Mouse (Mus musculus) urinary bladder, postnatal 14 days (tissue): ENCODE data around the gene Gm21985.
"Not testable (repeated sequence)": the region's sequence is repeated elsewhere in the genome, so short reads cannot be mapped to it uniquely, and the experiment has no call there.

Source experiments
- DNase-seq: peaks from one replicate; pipeline ENCODE4 v3.0.0; 2021; ENCODE audit warnings: low spot score

Gm21985 gene

DNA sequence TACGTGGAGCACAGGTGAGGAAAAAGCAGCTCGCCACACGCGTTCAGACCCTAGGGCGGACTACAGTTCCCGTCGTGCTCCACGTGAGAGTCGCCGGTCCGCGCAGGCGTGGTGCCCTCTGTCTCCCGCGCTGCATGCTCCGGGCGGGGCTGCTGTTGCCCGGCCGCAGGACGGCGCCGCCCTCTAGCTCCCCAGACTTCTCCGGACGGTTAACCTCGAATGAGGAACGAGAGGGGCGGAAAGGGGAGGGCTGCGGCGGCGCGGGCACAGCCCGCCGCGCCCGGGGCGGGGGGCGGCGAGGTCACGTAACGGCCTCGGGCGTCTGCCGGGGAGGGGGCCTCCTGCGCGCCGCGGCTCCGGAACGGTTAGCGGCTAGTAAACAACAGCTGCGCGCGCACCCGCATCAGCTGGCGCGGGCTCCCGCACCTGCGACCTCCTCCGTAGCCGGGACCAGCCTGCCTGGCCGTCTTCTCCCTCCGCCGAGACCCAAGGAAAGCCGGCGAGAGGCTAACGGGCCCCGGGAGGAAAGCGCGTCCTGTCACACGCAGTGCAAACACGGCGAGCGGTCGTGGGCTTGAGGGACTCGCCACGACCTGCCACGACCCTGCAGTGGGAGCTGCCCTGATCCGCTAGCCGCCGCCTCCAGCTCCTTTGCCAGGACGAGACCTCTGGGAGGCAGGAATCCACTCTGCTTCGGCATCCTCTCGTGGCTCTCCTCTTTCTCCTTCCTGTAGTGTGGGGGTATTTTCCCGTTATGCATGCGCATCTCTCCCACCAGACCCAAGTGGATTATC is 469 bp upstream of the Gm21985 start, which contains the start of gene Slc12a6:
TSS of gene Slc12a6 (plus strand) at position 378 of the 794 bp plus-strand sequence.
- DNase-seq, result peak; percentile 94

DNA sequence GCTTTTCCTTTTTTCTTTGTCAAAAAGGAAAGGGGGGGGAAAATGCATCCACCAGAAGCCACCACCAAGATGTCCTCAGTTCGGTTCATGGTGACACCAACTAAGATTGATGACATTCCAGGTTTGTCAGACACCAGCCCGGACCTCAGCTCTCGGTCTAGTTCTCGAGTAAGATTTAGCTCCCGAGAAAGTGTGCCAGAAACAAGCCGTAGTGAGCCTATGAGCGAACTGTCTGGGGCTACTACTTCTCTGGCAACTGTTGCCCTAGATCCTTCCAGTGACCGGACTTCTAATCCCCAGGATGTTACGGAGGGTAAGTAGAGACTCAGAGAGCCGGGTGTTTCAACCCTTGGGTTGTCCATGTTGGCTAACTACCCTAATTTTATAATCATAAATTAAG is 666 bp downstream of the Gm21985 start:
- DNase-seq, result no peak

DNA sequence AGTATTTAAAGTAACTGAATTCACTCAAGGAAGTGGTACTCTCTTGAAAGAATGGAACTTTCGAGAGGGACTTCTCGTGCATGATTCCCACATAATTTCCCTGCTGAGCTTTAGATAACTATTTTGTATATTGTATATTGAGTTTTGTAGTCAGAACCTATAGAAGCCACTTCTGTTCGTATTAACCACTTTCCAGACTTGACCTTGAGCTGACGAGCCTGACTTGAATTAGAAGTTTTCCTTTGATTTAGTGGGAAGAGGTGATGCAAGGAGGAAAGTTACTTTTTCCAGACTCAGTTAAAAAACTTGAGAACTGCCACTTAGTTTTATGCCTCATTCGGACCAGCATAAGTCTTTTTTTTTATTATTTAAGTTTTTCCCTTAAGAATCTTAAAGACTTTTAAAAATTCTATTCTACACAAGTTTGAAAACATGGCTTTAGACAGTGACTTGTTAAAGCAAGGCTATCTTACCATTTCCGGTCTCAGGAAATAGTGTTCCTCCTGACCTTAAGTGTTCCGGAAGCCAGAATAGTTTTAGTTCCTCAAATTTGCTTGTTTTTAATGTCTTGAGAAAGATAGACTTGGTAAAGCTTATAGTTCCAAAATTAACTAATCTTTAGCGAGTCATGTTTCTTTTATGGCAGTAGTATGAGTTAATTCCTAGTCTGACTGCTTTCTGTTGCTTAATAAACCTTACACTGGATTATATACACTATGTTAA is 1.6 kb downstream of the Gm21985 start:
- no peak for DNase-seq

DNA sequence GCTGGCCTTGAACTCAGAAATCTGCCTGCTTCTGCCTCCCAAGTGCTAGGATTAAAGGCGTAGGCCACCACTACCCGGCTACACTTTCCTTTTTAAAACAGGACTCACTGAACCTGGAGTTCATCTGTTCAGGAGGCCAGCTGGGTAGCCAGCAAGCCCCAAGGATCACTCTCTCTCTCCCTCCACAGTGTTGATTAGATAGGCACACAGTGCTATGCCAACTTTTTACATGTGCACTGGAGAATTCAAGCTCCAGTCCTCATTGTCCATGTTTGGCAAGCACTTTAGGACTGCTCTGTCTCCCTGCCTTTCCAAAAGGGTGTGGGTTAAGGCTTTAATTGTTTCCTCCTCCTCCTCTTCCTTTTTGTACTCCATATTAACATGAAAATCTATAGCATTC is 3.9 kb downstream of the Gm21985 start:
- no peak for DNase-seq

DNA sequence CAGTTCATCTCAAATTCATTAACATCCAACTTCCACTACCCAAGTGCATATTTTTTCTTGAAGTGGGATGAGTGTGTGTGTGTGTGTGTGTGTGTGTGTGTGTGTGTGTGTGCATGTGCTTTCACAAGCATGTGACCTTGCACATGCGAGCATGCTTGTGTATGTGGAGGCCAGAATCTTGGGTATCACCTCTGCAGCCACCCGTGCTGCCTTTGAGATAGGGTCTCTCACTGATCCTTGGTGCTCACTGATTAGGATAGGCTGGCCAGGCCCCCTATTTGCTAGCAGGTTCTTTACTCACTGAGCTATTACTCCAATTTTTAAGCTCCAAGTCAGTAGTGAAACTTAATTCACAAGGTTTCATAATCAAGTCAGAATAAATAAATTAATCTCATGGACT is 6.8 kb downstream of the Gm21985 start:
- DNase-seq, result no peak

DNA sequence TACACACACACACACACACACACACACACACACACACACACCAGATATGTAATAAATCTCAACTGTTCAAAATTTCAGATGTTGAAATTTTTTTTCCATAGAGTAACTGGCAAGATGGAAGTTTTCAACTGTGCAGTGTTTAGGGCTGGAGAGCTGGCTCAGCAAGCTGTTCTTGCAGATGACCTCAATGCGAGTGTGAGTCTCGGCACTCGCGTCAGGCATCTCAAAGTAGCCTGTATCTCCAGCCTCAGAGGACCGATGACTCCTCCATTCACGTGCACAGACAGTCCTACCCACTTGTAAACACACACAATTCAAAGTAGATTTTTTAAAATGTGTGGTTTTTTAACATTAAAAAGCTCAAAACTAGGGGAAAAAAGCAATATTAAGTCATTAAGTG is 7.4 kb downstream of the Gm21985 start:
- DNase-seq, result no peak

DNA sequence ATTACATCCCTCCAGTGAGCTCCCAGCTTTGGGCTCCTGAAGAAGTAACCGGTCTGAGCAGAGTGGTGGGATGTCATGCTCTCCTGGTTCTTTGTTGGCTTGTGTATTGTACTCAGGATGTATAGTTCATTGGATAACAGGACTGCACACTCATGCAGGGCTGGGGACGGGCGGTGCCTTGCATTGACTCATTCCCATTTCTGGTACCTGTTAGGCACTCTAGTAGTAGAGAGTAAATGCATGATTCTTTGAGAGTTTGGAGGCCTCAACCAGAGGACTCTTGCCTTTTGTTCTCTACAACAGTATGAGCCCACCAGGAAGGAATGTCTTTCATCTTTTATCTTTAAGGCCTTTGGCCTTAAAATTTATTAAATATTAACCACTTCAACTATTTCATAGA is 10.8 kb downstream of the Gm21985 start:
- DNase-seq, result no peak

DNA sequence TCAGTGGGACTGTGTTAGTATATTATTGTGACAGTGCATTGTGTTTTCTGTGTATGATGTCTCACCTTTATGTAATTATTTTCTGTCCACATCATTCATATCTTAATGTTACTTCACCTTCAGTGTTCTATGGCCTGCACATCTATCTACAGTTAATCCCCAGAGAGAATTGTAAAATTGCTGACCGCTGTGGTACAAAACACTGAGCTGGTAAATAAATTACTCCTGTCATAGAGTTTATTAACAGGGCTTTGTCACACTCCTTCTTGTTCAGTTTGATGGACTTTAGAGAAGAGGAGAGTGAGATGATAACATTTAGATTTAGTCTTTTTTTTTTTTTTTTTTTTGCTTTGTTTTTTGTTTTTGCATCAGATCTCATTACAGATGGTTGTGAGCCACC is 16.7 kb downstream of the Gm21985 start:
- DNase-seq, result no peak

DNA sequence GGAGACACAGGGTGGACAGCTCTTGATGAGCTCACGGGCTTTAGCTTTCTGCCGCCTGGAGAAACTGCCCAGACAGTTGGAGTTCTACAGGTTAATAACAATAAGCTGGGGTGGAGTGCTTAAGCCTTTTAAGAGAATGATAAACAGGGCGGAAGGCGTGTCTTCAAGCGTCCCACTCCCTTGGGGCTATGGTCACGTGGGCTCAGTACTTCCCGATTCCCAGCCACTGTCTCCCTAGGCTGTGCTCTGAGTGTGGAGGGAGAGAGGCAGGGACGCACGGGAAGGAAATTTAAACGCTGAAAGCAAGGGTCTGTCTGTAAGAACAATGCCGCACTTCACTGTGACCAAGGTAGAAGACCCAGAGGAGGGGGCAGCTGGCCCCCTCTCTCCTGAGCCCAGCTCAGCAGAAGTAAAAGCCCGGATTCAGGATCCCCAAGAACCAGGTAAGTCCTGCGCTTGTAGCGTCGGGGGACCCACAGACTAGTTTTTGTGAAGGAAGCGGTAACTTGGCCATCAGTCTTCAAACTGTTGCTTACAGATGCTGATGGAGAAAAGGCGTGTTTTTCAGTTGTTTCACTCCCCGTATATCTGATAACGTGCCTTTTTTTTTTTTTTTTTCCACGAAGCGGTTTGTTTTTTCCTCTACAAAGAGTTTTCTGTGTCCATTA is 18.4 kb downstream of the Gm21985 start:
- peak; percentile 72 for DNase-seq

DNA sequence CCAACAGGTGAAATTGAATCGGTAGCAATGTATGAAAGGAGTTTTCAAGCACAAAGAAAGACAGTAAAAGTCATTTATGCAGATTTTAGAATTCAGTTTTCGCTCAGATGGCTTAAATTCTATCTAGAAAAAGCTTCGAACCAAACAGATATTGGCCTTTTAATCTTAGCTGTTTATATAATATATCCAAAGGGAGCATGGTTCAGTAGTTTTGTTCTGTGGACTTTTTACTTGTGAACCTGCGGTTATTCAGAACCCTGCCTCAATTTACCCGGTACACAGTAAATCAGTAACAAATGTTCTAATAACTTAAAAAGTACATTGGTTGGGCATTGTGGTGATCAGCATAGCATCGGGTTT is 18.9 kb downstream of the Gm21985 start:
- no peak for DNase-seq

DNA sequence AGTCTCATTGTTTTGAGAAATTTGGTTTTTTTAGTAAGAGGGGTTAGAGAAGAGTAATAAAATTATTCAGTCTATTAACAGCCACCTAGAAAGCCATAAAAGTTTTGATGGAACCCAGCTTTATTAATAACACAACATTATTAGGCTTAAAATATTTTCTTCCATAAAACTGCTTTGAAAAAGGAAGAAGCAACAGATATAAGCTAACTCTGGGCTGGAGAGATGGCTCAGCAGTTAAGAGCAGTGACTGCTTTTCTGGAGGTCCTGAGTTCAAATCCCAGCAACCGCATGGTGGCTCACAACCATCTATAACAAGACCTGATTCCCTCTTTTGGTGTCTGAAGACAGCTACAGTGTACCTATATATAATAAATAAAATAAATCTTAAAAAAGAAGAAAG is 19.9 kb downstream of the Gm21985 start:
- not testable (repeated sequence) for DNase-seq

DNA sequence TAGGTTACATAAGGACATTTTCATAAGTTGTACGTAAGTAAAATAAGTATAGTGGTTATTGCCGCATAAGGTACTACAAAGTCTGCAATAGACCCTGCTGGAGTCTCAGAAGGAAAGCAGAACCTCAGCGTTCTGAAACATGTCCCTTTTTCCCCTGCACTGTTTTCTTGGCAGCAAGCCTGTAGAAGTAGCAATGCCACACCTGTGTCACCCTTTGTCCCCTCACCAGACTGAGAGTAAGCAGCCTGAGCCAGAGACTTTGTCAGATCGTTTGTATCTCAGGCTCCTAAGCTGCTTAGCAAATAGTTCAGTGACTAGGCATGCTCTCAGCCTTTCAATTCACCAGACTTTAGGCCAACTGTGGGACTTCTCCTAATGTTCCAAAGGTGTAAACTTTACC is 20.9 kb downstream of the Gm21985 start:
- peak; percentile 26 for DNase-seq

DNA sequence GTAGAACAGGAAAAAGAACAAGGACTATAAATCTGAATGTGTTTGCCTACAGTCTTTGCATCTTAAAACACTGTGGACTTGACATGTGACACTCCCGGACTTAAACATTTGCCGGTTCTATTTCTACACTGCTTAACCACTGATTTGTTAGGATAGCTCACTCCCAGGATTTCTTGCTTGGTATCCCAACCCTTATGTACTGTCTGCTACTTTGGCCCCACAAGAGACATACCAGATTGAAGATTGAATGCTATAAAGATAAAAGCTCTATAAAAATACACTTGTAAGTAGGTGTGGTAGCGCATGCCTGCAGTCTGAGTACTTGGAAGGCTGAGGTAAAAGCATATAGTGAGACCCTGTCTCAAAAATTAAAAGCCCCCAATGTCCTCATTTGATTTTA is 23.4 kb downstream of the Gm21985 start:
- DNase-seq, result no peak

DNA sequence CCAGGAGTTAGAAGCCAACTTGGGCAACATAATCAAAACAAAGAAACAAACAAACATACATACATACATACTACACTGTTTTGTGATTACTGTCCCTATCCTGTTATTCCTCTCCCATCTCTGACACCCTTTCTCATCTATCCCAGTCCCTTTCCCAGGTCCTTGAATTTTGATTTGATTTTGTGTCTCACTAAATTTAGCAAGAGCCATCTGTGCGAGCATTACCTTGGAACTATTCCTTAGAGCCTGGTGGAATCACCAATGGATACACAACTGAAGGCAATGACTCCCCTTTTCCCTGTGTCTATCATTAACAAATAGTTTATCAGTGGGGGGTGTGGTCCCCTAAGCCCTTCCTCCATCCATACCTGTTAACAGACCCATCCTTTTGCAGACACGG is 26.7 kb downstream of the Gm21985 start:
- no peak for DNase-seq

DNA sequence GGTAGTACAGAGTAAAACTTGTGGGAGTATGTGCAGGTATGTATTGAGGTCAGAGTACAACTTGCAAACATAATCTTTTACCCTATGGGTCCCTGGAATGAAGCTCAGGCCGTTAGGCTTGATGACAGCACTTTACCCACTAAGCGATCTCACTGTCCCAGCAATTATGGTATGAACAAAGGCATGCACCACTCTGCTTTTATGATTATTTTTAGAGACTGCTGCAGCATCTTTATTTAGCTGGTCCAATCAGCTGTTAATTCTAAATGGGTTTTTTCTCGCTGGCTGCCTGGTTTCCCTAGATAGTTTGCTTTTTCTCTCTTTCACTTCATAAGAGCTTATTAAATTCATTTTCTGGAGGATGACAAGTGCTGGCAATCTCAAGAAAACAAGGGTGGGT is 30.1 kb downstream of the Gm21985 start:
- no peak for DNase-seq

DNA sequence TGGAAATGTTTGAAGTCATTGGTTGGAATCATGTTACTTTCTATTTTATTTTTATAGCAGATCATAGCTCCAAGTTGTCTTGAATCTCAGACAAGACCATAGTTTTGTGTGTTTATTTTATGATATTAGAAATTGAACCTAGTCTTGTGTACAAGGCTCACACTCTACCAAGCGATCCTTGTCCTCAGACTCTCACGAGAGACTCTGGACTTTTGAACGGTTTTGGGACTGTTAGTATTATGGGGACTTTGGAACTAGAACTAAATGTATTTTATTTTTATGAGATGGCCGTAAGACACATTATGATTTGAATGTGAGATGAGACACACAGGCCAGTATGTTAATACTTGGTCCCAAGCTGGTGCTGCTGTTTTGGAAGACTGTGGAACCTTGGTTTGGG is 32.1 kb downstream of the Gm21985 start:
- DNase-seq, result no peak

DNA sequence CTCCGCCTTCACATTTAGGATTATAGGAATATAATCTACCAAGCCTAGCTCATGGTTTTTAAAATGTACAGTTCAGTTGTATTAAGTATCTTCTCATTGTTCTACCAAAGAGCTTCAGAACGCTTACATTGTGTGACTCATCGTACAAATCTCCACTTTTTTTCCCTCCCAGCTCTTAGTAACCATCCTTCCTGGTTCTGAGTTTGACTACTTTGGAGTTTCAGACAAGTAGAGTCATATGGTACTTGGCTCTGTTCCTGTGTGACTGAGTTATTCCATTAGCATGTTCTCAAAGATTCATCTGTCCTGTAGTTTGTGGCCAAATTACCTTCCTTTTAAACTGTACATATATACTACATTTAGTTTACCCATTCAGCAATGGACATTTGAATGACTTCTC is 42.6 kb downstream of the Gm21985 start:
- no peak for DNase-seq

DNA sequence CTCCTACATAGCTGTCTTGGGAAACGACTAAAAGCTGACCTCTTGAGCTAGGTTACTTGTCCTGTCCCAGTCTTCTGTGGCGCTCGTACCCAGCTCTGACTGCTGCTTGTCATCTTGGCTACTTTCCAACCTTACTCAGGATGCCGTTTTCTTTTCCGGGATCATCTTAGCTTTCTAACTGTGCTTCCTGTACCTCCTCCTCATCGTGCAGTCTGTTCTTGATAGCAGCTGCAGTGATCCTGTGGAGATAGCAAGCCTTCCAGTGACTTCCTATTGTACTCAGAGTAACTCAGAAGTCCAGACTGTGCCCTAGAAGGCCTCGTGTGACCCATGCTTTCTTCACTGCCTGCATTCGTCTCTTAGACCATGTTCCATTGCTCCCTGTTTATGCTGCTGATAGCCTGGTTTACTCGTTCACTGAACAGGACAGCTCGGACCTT is 43.1 kb downstream of the Gm21985 start:
- DNase-seq, result peak; percentile 7

DNA sequence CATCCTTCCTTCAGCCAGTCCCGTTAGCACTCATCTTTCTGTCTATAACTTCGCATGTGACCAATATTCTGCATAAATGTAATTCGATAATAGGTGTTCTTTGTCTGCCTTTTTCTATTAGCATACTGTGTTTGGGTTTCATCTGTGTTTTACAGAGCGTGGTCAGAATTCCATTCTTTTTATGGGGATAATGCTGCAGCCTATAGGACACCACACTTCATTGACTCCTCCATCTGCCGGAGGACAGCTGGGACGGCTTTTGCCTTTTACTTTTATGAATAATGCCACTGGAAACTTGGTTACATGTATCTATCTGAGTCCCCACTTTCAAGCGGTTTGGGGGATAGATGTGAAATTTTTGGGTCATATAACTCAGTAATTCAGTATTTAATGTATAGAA is 49.5 kb downstream of the Gm21985 start:
- no peak for DNase-seq

DNA sequence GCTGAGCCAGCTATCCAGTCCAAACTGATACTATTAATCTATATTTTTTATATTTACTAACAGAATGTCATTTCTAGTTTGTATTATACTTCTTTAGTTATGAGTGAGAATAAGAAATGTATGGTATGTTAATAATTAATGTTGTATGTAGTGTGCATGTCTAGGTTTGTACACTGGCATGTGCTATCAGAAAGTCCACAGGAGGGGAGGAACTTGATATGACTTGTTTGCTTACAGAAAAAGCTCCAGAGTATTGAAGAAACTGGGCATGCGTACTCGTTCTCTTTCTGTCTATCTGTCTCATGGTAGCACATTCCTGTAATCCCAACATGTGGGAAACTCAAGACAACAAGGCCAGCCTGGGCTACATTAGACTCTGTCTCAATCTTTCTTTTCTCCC is 52.1 kb downstream of the Gm21985 start:
- DNase-seq, result no peak

DNA sequence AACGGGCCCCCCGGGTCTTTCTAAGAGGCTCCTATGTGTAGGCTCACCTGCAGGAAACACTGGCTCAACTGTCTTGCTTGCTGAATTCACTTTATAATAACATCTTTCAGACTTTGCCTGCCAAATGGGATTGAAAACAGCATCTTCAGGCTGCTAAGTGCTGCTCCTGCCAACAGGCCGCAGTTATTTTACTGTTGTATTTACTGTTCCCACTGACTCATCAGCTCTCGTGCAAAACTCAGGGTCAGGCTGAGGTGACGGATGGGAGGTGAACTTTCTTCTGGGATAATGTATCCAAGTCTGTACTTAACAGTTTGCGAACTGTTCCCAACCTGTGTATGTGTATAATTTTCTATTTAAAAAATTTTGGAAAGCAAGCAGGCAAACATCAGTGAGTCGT is 52.8 kb downstream of the Gm21985 start:
- DNase-seq, result peak; percentile 78

DNA sequence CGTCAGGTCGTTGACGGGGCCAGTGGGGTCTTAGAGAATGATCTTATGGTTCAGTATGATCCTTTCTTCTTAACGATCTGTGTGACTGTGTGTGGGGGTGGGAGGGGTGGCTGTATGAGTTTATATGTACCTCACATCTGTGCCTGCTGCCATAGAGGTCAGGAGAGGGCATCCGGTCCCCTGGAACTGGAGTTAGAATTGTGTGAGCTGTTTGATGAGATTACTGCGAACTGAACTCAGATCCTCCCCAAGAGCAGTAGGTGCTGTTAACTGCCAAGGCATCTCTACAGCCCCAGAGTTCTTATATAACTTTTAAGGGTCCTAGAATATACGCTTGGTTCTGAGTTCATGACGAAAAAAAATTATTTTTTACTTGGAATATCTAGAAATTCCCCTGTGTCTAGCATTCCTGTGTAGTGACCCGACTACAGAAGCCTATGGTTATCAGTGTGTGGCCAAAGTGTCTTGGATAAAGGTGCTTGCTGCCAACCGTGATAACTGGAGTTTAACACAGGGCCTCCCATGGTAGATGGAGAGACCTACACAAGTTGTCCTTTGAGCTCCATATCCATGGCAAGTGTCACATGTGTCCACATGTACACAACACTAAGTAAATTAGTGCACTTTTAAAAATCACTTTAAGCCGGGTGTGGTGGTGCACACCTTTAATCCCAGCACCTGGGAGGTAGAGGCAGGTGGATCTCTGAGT is 62.1 kb downstream of the Gm21985 start:
- no peak for DNase-seq
